Mouse (Mus musculus): ENCODE results near the gene Gm49318.

DNA sequence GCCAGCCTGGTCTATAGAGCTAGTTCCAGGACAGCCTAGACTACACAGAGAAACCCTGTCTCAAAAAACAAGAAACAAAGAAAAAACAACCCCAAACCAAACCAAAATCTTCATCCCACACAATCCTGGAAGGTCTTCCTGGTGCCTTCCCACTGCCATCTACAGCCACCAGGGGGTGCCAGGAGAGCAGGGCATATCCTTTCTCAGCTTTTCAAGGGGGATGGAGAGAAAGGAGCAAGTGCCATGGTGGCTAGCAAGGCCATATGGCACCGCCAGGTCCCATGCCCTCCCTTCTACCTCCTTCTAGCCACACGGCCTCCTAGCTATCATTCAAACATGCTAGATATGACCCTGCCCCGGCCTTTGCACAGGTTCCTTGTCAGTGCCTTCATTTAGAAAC, 4.6 kb downstream of the Gm49318 start:
- TF ChIP-seq FLI1 (IDR thresholded peaks at IDR 0.05; ENCODE audit: low read length) (no peak), GATA1 (IDR thresholded peaks at IDR 0.05; ENCODE audit: borderline replicate concordance, low read length) (no peak)

Data from megakaryocyte, embryonic 14.5 days (primary cell).